Mouse (Mus musculus): Measurements from ENCODE around the gene Nme2. TPM values are rescaled to one million over a fixed set of nuclear protein-coding genes. Genes with fewer than 3 reads are reported as not detected.

The Nme2 gene
- polyA plus RNA-seq (2016; fragmentation: Nextera tagmentation; extraction: Ambion mirVana): 138 and 157 TPM in 2 replicates

DNA sequence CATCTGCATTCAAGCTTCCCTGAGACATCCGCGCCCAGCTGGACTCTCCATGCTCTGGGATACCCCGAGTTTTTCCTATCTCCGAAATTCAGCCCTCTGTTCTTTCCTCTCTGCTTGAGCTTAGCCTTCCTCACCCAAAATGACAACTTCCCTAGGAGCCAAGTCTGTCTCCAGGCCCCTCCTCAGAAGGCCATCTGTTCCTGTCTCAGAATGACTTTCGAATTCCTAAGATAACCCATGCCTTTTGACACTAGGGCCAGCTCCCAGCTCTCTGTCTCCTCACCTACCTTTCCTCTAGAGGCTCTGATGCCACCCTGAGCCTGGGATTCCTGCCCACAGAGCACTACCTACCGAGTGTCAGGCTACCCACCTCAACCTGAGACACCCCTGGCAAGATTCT, at the start of gene Nme2:
TSS of gene Nme2 (minus strand) at position 101 of the 400 bp plus-strand sequence.
- DNase-seq (ENCODE audit: low spot score): no peak
- Histone ChIP-seq H3K27ac (replicated peaks) (peak within 1 kb of the TSS; percentile 88), H3K9me3 (no peaks in the 10 kb centered on the region), H3K27me3 (replicated peaks; ENCODE audit: low read depth, poor library complexity, severe bottlenecking) (no peaks in the 10 kb centered on the region), H3K36me3 (replicated peaks) (peaks cover 74% of the 10 kb centered on the region), H3K4me3 (peak within 1 kb of the TSS; percentile 72), H3K4me1 (peaks cover 50% of the 10 kb centered on the region)
- 5% methylated on average over 6 of the region's 6 CpGs for WGBS

DNA sequence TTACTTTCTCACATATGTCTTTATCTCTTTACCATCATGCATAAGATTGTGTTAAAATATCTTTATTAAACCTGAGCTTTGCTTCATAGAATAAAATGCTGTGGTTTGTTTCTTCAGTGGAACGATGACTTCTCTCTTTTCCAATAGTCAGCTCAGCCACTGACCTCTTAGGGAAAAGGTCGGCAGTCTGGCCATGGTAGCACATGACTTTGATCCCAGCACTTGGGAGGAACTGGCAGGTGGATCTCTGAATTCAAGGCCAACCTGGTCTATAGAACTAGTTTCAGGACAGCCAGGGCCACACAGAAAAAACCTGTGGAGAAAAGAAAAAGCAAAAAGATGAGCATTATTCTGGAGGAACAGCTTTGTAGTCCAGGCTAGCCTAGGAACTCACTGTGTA, 47.3 kb upstream of the Nme2 start:
- no peak for DNase-seq (ENCODE audit: low spot score)
- Histone ChIP-seq H3K4me3 (no peak overlapping the region), H3K4me1 (no peaks in the 10 kb centered on the region), H3K9me3 (no peaks in the 10 kb centered on the region), H3K27me3 (replicated peaks; ENCODE audit: low read depth, poor library complexity, severe bottlenecking) (no peaks in the 10 kb centered on the region), H3K36me3 (replicated peaks) (peaks cover 8% of the 10 kb centered on the region; the same call in 1 of the 2 replicates), H3K27ac (replicated peaks) (no peak overlapping the region)
- 89% methylated on average over 2 of the region's 2 CpGs for WGBS

DNA sequence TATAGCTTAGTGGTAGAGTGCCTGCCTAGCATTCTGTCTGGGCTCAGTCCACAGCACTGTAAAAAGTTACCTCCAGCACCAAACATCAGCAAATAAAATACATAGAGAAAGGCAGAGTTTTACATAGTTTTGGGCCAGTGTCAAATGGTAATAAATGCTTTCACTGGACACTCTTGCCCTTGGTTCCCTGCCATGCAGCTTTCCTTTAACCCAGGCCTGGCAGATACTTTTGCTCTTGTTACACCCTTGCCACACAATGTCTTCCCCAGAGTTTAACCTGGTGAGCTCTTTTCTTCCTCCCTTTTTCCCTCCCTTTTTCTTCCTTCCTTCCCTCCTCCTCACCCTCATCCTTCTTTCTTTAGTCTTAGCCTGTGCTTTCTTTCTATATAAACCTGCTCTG, 43.2 kb upstream of the Nme2 start:
- H3K4me3 ChIP-seq: no peak overlapping the region
- DNase-seq (ENCODE audit: low spot score): no peak
- no peak overlapping the region for H3K27ac ChIP-seq (replicated peaks)
- peaks cover 8% of the 10 kb centered on the region; the same call in 1 of the 2 replicates for H3K36me3 ChIP-seq (replicated peaks)
- H3K27me3 ChIP-seq (replicated peaks; ENCODE audit: low read depth, poor library complexity, severe bottlenecking): no peaks in the 10 kb centered on the region
- H3K4me1 ChIP-seq: peaks cover 25% of the 10 kb centered on the region
- H3K9me3 ChIP-seq: no peaks in the 10 kb centered on the region

DNA sequence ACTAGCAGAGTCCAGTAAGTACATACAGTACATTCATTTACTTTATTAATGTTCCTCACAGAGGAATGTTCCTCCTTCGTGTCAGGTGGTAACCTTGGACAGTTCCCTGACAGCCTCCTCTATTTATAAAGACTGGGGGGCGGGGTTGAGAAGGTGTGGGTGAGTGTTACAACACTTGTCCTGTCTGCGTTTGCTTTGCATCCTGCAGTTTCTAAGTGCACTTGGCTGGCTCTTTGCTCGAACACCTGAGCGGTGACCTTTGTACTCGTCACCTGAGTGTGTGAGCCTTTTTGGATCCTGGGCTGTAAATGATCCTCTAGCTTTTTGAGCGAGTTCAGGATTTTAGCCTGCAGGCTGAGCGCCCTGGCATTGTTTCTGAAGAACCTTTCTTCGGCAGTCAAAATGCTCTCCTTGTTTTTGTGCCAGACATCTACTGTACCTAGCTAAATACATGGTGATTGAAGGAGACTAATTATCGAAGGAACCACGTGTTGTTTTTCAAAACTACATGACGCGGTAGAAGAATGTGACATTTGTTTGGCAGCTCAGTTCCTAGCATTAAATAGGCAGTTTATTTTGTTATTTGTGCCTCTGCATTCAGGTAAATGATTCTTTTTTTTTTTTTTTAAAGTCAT, 41.2 kb upstream of the Nme2 start:
- Histone ChIP-seq H3K27me3 (replicated peaks; ENCODE audit: low read depth, poor library complexity, severe bottlenecking) (no peaks in the 10 kb centered on the region), H3K36me3 (replicated peaks) (peaks cover 1% of the 10 kb centered on the region; the same call in 1 of the 2 replicates), H3K4me3 (peak overlapping the region; percentile 78), H3K27ac (replicated peaks) (no peak overlapping the region), H3K9me3 (no peaks in the 10 kb centered on the region), H3K4me1 (peaks cover 25% of the 10 kb centered on the region)
- 41% methylated on average over 13 of the region's 13 CpGs for WGBS
- no peak for DNase-seq (ENCODE audit: low spot score)

DNA sequence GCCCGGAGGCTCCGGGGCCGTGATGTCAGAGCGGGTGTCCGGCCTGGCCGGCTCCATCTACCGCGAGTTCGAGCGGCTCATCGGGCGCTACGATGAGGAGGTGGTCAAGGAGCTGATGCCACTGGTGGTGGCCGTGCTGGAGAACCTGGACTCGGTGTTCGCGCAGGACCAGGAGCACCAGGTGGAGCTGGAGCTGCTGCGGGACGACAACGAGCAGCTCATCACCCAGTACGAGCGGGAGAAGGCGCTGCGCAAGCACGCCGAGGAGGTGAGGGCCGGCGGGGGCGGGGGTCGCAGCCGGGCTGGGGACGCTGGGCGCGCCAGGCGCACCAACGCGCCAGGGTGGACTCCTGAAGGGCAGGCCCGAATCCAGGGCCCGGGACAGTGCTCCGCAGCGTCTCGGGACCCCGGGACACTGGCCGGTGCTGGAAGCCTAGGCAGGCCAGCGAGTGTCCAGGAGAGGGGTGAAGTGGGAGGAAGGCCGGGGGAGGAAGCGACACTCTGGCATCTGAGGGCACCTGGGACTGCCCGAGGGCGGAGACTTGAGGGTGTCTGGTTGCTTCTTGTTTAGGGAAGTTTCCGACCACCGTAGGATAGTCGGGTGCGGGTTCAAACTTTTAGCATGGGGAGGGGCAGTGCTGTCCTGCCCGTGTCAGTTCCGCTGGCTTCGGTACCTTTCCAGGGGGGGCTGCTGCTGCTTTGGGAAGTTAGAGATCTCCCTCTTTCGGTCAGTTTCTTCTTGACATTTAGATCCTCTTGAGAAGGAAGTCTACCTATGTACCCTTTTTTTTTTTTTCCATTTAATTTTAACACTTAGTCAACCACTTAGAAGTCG, 40.5 kb upstream of the Nme2 start:
- Histone ChIP-seq H3K9me3 (no peaks in the 10 kb centered on the region), H3K4me1 (peaks cover 25% of the 10 kb centered on the region), H3K36me3 (replicated peaks) (no peaks in the 10 kb centered on the region), H3K4me3 (peak overlapping the region; percentile 78), H3K27ac (replicated peaks) (peak overlapping the region; percentile 92), H3K27me3 (replicated peaks; ENCODE audit: low read depth, poor library complexity, severe bottlenecking) (no peaks in the 10 kb centered on the region)
- under 1% methylated on average over 58 of the region's 58 CpGs for WGBS
- DNase-seq (ENCODE audit: low spot score): no peak

DNA sequence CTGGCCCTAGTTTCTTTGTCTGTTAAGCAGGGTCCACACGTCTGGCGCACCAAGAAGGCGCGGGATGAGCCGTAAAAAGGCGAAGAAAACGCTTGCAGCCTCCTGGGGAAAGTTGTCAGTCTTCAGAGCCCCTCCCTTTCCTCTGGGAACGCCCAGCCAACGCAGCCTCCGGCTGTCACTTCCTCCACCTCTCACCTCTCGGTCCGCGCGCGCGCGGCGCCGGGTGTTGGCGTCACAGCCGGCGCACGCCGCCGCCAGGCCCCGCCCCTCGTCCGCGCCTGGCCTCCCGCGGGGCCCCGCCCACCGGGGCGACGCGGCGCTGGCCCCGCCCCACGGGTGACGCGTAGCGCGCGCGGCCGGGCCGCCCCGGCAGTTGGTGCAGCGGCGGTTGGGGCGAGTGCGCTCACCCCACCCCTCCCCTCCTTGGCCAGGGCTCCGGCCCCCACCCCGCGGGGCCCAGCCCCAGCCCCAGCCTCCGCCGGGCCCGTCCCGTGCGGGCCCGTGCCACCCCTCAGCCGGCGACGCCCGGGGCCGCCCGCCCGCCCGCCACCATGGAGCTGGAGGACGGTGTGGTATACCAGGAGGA, 39.8 kb upstream of the Nme2 start, which contains the start of gene Spag9:
TSS of gene Spag9 (plus strand) at position 372 of the 586 bp plus-strand sequence.
- no peaks in the 10 kb centered on the region for H3K36me3 ChIP-seq (replicated peaks)
- DNase-seq (ENCODE audit: low spot score): peak; percentile 97
- WGBS: under 1% methylated on average over 70 of the region's 70 CpGs

DNA sequence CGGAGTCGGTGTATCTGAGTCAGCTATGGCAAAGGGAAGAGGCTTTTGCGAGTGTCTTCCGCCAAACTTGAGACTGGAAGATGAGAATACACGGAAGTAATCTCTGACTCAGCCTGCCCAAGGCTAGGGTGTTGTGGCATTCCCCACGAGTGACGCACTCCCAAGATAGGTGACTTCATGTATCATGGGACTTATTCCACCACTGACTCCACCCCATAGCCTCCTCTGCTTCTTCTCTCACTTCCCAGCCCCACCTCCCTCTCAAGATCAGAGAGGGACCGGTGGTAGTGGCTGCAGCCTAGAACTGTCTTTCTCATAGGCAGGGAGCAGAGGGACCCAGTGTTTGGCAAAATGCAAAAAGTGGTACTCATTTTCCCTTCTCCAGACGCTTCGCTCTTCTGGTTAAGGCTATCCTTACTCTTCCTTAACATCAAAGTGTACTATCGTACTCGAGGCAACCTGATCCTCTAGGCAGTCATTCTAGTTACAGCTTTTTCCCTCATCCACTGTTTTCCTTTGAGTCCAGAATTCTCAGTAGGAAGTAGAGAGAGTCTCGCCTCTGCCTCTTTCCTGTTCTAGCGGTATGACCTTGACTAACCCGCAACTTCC, 39.2 kb upstream of the Nme2 start:
- peak overlapping the region; percentile 92 for H3K27ac ChIP-seq (replicated peaks)
- H3K36me3 ChIP-seq (replicated peaks): no peaks in the 10 kb centered on the region
- no peaks in the 10 kb centered on the region for H3K27me3 ChIP-seq (replicated peaks; ENCODE audit: low read depth, poor library complexity, severe bottlenecking)
- H3K4me3 ChIP-seq: peak overlapping the region; percentile 78
- H3K4me1 ChIP-seq: peaks cover 25% of the 10 kb centered on the region
- DNase-seq (ENCODE audit: low spot score): peak; percentile 47
- WGBS: 9% methylated on average over 15 of the region's 15 CpGs
- H3K9me3 ChIP-seq: no peaks in the 10 kb centered on the region

More for the DNA sequence above, 39.8 kb upstream of the Nme2 start, which contains the start of gene Spag9:
- Histone ChIP-seq H3K4me1 (peaks cover 25% of the 10 kb centered on the region), H3K4me3 (peak within 1 kb of the TSS; percentile 78), H3K27me3 (replicated peaks; ENCODE audit: low read depth, poor library complexity, severe bottlenecking) (no peaks in the 10 kb centered on the region), H3K9me3 (no peaks in the 10 kb centered on the region), H3K27ac (replicated peaks) (peak within 1 kb of the TSS; percentile 92)

DNA sequence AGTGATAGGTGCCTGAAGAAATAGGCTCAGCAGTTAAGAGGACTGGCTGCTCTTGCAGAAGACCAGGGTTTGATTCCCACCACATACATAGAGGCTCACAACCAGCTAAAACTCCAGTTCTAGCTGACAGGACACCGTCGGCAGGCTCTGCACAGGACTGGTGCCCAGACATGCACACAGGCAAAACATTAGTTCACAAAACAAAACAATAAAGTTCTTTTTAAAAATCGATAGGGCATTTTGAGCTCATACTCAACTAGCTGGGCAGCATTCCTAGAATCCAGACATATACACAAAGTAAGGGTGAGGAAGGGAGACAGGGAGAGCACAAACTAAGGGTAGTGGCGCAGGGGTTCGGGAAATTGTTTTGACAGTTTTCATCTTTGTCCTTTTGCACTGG, 38.5 kb upstream of the Nme2 start:
- peak overlapping the region; percentile 92 for H3K27ac ChIP-seq (replicated peaks)

DNA sequence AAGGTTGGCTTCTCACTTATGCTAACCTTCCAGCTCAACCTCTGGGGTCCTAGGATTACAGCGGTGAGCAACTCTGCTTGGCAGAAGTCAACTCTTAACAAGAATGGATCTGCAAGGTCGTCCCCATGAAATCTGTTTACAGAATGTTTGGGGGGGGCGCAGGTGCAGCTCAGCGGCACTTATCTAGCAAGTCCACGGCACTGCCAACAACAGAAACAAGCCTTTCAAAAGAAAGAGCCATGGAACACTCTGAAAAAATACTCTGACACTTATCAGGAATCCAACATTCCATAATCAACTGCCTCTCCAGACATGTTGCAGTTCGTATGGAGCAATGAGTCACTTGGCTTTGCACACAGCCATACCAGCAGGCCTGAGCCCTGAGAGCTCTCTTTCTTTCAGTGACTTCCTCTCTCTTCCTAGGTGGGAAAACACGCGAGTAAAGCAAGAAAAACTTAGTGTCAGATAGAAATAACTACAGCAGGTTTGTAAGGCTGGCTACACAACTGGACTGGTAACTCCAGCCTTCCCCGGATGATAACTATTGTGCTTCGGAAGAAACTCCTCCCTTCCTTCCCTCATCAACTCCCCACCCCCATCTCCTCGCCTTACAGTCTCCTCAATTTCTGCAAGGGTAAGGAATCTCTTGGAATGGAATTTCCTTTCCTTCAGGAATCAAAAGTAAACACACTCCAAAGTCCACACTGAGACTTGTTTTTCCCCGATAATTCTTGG, 32.4 kb upstream of the Nme2 start:
- no peak for DNase-seq (ENCODE audit: low spot score)
- H3K27ac ChIP-seq (replicated peaks): 0 out of 2 replicates have a peak overlapping the region, but pooled peaks have one; percentile 35
- 68% methylated on average over 12 of the region's 12 CpGs for whole genome bisulfite sequencing
- no peaks in the 10 kb centered on the region for H3K4me1 ChIP-seq
- no peaks in the 10 kb centered on the region for H3K27me3 ChIP-seq (replicated peaks; ENCODE audit: low read depth, poor library complexity, severe bottlenecking)
- H3K36me3 ChIP-seq (replicated peaks): no peaks in the 10 kb centered on the region
- H3K4me3 ChIP-seq: no peak overlapping the region
- H3K9me3 ChIP-seq: no peaks in the 10 kb centered on the region

More for the DNA sequence above, 38.5 kb upstream of the Nme2 start:
- no peaks in the 10 kb centered on the region for H3K36me3 ChIP-seq (replicated peaks)
- no peaks in the 10 kb centered on the region for H3K9me3 ChIP-seq
- H3K4me3 ChIP-seq: peak overlapping the region; percentile 78
- H3K27me3 ChIP-seq (replicated peaks; ENCODE audit: low read depth, poor library complexity, severe bottlenecking): no peaks in the 10 kb centered on the region
- no peak for DNase-seq (ENCODE audit: low spot score)
- H3K4me1 ChIP-seq: peaks cover 25% of the 10 kb centered on the region
- WGBS: 62% methylated on average over 5 of the region's 5 CpGs

DNA sequence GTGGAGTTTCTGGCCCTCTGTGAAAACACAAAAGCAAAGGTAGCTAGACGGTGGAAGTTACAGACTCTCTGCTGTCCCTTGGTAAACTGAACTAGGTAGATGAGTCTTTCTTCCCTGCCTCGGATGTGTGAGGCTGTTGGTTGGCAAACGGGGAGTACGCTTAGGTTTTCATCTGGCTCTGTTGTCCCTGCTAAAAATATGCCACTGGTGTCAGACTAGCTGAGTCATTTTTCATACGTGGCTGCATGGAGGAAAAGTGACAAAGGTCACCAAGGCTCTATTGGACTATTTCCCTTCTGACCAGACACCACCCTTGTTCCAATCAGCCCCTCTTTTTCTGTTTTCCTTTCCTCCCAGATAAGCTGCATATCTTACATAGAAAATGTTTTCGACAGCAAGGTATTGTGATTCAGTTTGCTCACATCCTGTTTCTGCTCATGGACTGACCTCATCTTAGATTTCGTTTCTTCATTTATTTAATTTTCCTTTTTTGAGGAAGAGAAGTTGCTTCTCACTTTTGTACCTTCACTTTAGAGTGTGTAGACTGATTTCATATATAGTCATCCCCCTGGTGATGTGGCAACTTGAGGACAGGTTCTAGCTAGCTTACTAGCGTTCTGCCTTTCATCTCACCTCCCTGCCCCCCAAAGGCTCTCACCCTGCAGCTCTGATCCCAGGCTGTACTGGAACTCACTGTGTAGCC, 31.7 kb upstream of the Nme2 start:
- Histone ChIP-seq H3K4me1 (no peaks in the 10 kb centered on the region), H3K27ac (replicated peaks) (peak overlapping the region; percentile 35; the same call in 1 of the 2 replicates), H3K36me3 (replicated peaks) (no peaks in the 10 kb centered on the region), H3K4me3 (no peak overlapping the region), H3K27me3 (replicated peaks; ENCODE audit: low read depth, poor library complexity, severe bottlenecking) (no peaks in the 10 kb centered on the region), H3K9me3 (no peaks in the 10 kb centered on the region)
- WGBS: 72% methylated on average over 8 of the region's 8 CpGs
- no peak for DNase-seq (ENCODE audit: low spot score)

DNA sequence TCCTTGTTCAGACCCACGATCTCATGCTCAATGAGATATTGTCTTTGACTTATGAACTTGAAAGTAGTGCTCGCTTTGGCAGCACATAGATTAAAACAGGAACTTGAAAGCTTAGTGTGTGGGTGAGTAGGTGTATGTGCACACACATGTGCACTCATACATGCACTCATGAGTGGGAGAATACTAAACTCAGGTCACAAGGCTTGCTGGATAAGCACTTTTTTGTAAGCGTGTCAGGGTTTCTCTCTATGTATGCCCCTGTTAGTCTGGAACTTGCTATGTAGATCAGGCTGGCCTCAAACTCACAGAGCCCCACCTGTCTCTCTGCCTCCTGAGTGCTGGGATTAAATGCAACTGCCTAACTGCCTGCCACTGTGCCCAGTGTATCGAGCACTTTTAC, 31.0 kb upstream of the Nme2 start:
- WGBS: 82% methylated on average over 4 of the region's 4 CpGs
- H3K36me3 ChIP-seq (replicated peaks): no peaks in the 10 kb centered on the region
- no peaks in the 10 kb centered on the region for H3K4me1 ChIP-seq
- no peaks in the 10 kb centered on the region for H3K27me3 ChIP-seq (replicated peaks; ENCODE audit: low read depth, poor library complexity, severe bottlenecking)
- DNase-seq (ENCODE audit: low spot score): no peak
- no peak overlapping the region for H3K4me3 ChIP-seq
- no peaks in the 10 kb centered on the region for H3K9me3 ChIP-seq
- H3K27ac ChIP-seq (replicated peaks): no peak overlapping the region

Measured in embryonic facial prominence, embryonic 10.5 days (tissue).